Mouse (Mus musculus) frontal cortex, adult 2 months (tissue): Measurements from ENCODE around the gene Ostm1. TPM values are rescaled to one million over a fixed set of nuclear protein-coding genes. Genes with fewer than 3 reads are reported as not detected.
A peak's percentile ranks its signal among the peaks of the same experiment; 100 is the strongest.

Source experiments
- DNase-seq, 2 experiments: peaks; one replicate each; pipeline ENCODE4 v3.0.0; 2022; ENCODE audit warnings: low spot score in 1 of 2; ENCODE audit errors: extremely low spot score in 1 of 2
- polyA plus RNA-seq: library from polyadenylated mRNA; depleted of rRNA; stranded (reverse); fragments of >200 nt; gene quantifications from 2 replicates; pipeline ENCODE4 v1.2.3, GENCODE M21; 2012; rRNA removed

Ostm1 gene
- polyA plus RNA-seq, 1 experiment, result 45.7 TPM

DNA sequence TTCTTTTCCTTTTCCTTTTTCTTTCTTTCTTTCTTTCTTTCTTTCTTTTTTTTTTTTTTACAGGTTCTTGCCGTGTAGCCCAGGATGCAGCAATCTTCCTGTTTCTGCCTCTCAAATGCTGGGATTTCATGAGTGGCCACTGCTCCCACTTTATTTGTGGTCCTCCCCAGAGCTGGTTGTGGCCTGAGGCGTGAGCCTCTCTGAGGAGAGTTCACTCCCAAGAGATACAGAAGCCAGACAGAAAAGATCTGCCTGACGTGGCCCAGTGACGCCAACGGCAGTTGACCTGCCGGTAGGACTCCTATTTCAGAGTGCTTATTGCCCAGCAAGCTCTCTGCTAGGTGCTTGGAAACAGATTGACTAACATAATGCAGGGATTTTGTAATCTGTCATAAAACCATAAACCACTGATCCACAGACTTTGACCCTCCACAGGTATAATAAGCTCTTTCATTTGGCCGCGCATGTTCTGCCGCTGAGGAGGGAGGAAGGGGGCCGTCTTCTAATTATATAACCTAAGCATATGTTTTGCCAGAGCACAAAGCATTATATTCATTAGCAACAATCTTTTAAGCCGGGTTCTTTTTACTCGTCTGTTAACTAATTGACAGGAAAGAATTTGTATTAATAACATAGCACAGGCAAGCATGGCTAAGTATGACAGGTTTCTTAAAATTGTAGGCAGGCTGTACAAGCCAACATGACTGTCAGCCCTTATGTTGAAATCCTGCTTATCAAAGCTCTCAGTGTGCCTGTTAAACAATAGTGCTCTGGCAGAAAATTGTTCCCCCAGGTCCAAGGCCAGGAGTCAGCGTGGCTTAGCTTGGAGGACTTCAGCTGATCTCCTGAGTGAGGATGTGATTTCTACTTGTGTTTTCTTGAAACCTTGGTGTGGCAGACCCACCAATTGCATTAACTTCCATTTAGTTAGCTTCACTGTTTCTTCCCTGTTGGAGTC, 139.9 kb downstream of the Ostm1 start:
- DNase-seq, result no peak

DNA sequence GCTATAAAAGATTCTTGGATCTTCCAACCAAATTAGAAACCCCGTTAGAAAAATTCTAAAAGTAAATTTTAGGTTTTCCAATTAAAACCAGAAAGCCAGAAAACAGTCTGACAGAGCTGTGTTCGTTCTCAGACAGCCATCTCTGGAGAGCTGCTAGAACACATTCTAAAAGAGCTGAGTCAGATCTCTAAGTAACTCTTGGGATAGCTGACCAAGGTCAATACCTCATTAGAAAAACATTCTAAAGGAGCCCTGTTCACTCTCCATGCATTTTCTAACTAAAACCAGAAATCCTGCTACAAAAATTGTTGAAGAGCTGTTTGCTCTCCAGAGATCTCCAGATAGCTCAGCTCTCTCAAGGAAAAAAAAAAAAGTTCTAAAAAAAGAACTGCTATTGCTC, 146.0 kb downstream of the Ostm1 start:
- DNase-seq, result no peak

DNA sequence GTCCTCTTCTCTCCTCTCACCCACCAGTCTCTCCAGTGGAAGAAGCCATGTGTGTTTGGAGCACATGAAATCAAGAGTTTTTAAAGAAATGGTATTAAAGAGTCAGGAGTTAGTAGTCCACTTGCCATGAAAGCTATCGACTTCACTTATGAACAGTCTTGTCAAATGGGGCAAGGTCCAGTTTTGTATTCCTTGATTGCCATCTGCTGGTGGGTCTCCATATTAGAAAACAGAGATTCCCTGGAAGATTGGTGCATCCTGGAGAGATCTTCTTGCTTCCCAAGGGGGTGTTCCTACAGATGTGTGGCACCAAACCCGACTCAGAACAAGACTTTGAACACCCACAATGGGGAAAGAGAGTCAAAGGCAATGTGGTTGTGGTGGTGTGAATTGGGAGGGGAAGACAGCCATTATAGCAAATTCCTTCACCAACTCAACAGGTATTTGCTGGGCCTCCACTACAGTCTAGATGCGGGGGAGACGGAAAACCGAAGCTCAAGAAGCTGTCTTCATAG, 151.0 kb downstream of the Ostm1 start:
- peak; percentile 5 to 69 for DNase-seq

DNA sequence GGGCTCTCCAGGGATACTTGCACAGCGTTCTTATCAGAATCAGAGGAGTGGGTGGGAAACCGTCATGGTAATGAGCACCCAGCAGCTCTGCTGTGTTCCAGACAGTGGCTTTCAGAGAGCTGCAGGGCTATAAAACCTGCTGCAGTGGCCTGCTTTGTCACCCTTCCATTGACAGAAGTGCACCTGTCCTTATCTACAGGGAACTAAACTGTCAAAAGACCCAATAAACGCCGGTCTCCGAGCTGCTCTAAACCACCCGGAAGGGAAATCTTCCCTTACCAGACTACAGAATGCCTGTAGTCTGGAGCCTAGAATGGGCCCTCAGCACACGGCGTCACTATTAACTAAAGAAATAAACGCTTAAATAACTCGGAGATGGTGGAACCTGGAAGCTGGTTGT, 168.2 kb downstream of the Ostm1 start:
- no peak for DNase-seq

Other genes starting within 250 kb of the Ostm1 start
- gene Afg1l, start 105.3 kb upstream of the Ostm1 start, polyA plus RNA-seq, result 18.1 and 19.1 TPM in 2 replicates
- gene Snx3, start 81.8 kb upstream of the Ostm1 start, polyA plus RNA-seq, result 328 and 476 TPM in 2 replicates
- gene Nr2e1, start 190 bp upstream of the Ostm1 start, polyA plus RNA-seq, result 13.8 and 14.4 TPM in 2 replicates
- gene Sec63, start 177.7 kb downstream of the Ostm1 start, polyA plus RNA-seq, result 48.5 and 58.9 TPM in 2 replicates